Mouse (Mus musculus) forebrain, postnatal 0 days (tissue): ENCODE measurements around the gene Crnkl1. TPM values are rescaled to one million over a fixed set of nuclear protein-coding genes. Genes with fewer than 3 reads are reported as not detected.
"Not testable (repeated sequence)": the region's sequence is repeated elsewhere in the genome, so short reads cannot be mapped to it uniquely, and the experiment has no call there.

Experiments
- ATAC-seq: fragments of 200-750 bp; cut with Nextera tagmentation; 2 replicates; pipeline ENCODE4 v1.8.0; 2017; ENCODE audit warnings: mild to moderate bottlenecking, moderate library complexity
- DNase-seq: peaks from one replicate; pipeline ENCODE4 v3.0.0-alpha.2; 2015
- H3K27ac ChIP-seq: fragments of 300-500 bp; sonication (generic); 2 replicates; pipeline ENCODE4 v1.5.1; 2014; ENCODE audit warnings: low read depth, mild to moderate bottlenecking, antibody characterized with exemption, low read length, moderate library complexity, mixed read lengths
- H3K27me3 ChIP-seq: fragments of 300-500 bp; sonication (generic); 2 replicates; pipeline ENCODE4 v1.6.1; 2014; ENCODE audit warnings: mild to moderate bottlenecking, low read length, mixed read lengths; ENCODE audit not compliant: insufficient read depth
- H3K36me3 ChIP-seq: fragments of 300-500 bp; sonication (generic); 2 replicates; pipeline ENCODE4 v1.6.1; 2014; ENCODE audit warnings: mild to moderate bottlenecking, moderate library complexity; ENCODE audit not compliant: insufficient read depth
- H3K4me1 ChIP-seq: fragments of 300-500 bp; sonication (generic); 2 replicates; pipeline ENCODE4 v1.6.1; 2014; ENCODE audit warnings: antibody characterized with exemption; ENCODE audit not compliant: insufficient read depth
- H3K4me2 ChIP-seq: fragments of 300-500 bp; sonication (generic); 2 replicates; pipeline ENCODE4 v1.6.1; 2014; ENCODE audit warnings: low read depth, mild to moderate bottlenecking, moderate library complexity
- H3K4me3 ChIP-seq: fragments of 300-500 bp; sonication (generic); 2 replicates; pipeline ENCODE4 v1.5.1; 2014; ENCODE audit warnings: low read depth, low read length, mixed read lengths
- H3K9ac ChIP-seq: fragments of 300-500 bp; sonication (generic); 2 replicates; pipeline ENCODE4 v1.6.1; 2014; ENCODE audit warnings: mild to moderate bottlenecking
- H3K9me3 ChIP-seq: fragments of 300-500 bp; sonication (generic); 2 replicates; pipeline ENCODE4 v1.6.1; 2016; ENCODE audit warnings: low read length
- CTCF ChIP-seq: sonication (generic); IDR thresholded peaks from 2 replicates; pipeline ENCODE4 v1.5.1; 2016; ENCODE audit warnings: antibody characterized with exemption, control low read depth, low read depth
- WGBS: fragments of 180-500 bp; shearing (Covaris S2); extraction: QIAGEN DNeasy Blood & Tissue Kit; methylation state at CpG from one replicate; pipeline ENCODE4 v1.1.7; 2014; 5-methylcytosine and 5-hydroxymethylcytosine counted together
- polyA plus RNA-seq: library from polyadenylated mRNA; unstranded; fragments of >200 nt; fragmentation: Nextera tagmentation; extraction: Ambion mirVana; gene quantifications from 2 replicates; pipeline ENCODE4 v1.2.1, GENCODE M21; 2015
- total RNA-seq: library from RNA; depleted of rRNA; stranded (reverse); fragments of >200 nt; gene quantifications from 2 replicates; pipeline ENCODE4 v1.2.3, GENCODE M21; 2014

Gene Crnkl1
- total and polyA plus RNA-seq, 2 experiments from 2014 or later = 15.5 to 24.5 TPM

GRCm38 (mm10) chr2:145936975-145937374 lies 2.2 kb upstream of the Crnkl1 start:
- peaks cover 7% of the 10 kb centered on the region; the same call in 1 of the 2 replicates for H3K4me1 ChIP-seq
- no peak for ATAC-seq
- 91% methylated on average over 8 of the region's 8 CpGs for WGBS
- TF ChIP-seq CTCF = no peak
- H3K4me2 ChIP-seq = no peak overlapping the region
- no peak overlapping the region for H3K9ac ChIP-seq
- no peak overlapping the region for H3K27ac ChIP-seq
- H3K36me3 ChIP-seq = 0 out of 2 replicates have a peak, but pooled peaks cover 6% of the 10 kb centered on the region
- H3K27me3 ChIP-seq = no peaks in the 10 kb centered on the region; the same call in 1 of the 2 replicates
- no peak overlapping the region for H3K4me3 ChIP-seq
- H3K9me3 ChIP-seq = no peaks in the 10 kb centered on the region
- DNase-seq = no peak

DNA sequence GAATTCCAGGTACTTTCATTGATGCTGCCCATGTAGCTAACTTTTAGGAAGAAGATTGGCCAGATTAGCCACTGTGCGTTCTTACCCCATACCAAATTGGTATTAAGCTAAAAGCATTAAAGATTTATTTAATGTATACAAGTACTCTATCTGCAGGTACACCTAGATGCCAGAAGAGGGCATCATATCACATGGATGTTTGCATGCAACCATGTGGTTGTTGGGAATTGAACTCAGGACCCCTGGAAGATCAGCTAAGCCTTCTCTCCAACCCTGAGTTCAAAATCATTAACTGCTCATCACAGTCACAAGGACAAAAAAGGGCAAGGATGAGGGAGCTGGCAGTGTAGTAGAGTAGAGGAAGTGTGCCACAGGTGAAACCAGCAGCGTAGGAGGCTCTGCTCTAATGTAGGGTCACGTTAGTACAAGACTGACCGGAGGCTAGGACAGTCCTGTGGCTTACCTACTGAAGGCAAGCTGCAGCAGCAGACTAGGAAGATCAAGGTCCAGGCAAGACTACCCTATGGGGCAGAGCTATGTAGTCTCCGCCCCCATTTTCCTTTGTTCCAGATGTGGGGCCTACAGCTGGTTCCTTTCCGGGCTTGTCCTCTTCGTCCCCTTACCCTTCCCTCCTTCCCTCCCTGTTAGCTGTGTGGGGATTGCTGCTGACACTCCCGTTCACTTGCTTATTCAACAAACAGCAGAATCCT lies 13.7 kb downstream of the Crnkl1 start:
- H3K9me3 ChIP-seq = no peaks in the 10 kb centered on the region
- H3K9ac ChIP-seq = no peak overlapping the region
- H3K4me1 ChIP-seq = no peaks in the 10 kb centered on the region
- ATAC-seq (no peak), DNase-seq (no peak)
- H3K4me2 ChIP-seq = no peak overlapping the region
- peak; percentile 50 for TF ChIP-seq CTCF
- 92% methylated on average over 8 of the region's 8 CpGs for WGBS
- H3K27me3 ChIP-seq = no peaks in the 10 kb centered on the region
- H3K36me3 ChIP-seq = peaks cover 65% of the 10 kb centered on the region
- no peak overlapping the region for H3K4me3 ChIP-seq
- no peak overlapping the region for H3K27ac ChIP-seq

DNA sequence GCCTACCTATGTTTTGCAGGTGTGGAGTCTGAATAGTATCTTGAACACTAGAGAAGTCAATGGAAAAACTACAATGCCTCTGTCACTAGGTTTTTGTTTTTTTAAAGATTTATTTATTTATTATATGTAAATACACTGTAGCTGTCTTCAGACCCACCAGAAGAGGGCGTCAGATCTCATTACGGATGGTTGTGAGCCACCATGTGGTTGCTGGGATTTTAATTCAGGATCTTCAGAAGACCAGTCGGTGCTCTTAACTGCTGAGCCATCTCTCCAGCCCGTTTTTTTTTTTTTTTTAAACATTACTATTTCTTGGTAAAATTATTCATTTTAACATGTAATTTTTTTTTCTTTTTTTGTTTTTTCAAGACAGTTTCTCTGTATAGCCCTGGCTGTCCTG lies 28.9 kb downstream of the Crnkl1 start:
- ATAC-seq, H3K9ac ChIP-seq, H3K27me3 ChIP-seq, H3K4me2 ChIP-seq, H3K9me3 ChIP-seq, H3K27ac ChIP-seq, DNase-seq, H3K4me1 ChIP-seq, H3K4me3 ChIP-seq: not testable (repeated sequence)
- WGBS = 41% methylated on average over 4 of the region's 4 CpGs
- H3K36me3 ChIP-seq = peaks cover 22% of the 10 kb centered on the region
- TF ChIP-seq CTCF = peak; percentile 35

- no peak overlapping the region for H3K4me2 ChIP-seq
Observed at GRCm38 (mm10) chr2:145905156-145905555, 29.7 kb downstream of the Crnkl1 start.

DNA sequence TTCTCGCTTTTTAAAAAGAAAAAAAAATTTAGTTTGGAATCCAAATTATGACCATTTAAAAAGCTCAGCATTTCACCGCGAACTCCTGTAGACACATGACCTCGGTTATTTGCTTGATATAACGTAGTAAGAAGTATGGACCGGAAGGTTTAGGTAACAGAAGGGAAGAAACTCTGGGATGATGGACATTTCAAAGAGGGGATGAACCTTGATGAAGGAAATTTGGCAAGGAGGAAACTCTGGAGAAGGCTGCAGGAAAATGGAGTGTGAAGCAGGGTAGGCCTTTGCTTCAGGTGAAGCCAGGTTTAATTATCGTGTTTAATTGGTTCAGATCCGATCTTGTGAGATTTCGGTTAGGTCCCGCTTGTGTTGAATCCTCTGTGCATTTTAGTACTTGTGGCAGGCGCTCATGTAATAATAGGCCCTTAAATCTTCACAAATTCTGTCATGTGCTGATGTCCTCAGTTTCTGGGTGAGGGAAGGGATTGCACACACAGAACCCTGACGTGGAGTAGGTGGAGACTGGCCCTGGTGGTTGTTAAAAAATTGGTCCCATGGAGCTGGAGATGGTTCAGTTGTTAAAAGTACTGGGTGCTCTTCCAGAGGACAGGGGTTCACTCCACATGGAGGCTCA lies 30.7 kb downstream of the Crnkl1 start:
- Histone ChIP-seq H3K9ac (peak overlapping the region; percentile 91), H3K27ac (no peak overlapping the region), H3K4me2 (peak overlapping the region; percentile 56), H3K36me3 (peaks cover 11% of the 10 kb centered on the region; the same call in 1 of the 2 replicates), H3K9me3 (no peaks in the 10 kb centered on the region), H3K4me1 (peaks cover 8% of the 10 kb centered on the region; the same call in 1 of the 2 replicates), H3K27me3 (no peaks in the 10 kb centered on the region), H3K4me3 (peak overlapping the region; percentile 86)
- no peak for DNase-seq
- TF ChIP-seq CTCF = no peak
- ATAC-seq = no peak
- WGBS = 28% methylated on average over 12 of the region's 12 CpGs

More at GRCm38 (mm10) chr2:145905156-145905555, 29.7 kb downstream of the Crnkl1 start:
- peaks cover 16% of the 10 kb centered on the region for H3K36me3 ChIP-seq
- H3K4me3 ChIP-seq = no peak overlapping the region
- 79% methylated on average over 6 of the region's 6 CpGs for WGBS
- H3K4me1 ChIP-seq = peaks cover 8% of the 10 kb centered on the region; the same call in 1 of the 2 replicates
- H3K27me3 ChIP-seq = no peaks in the 10 kb centered on the region
- DNase-seq (no peak), ATAC-seq (no peak)
- no peak for TF ChIP-seq CTCF
- no peak overlapping the region for H3K9ac ChIP-seq
- no peaks in the 10 kb centered on the region for H3K9me3 ChIP-seq
- no peak overlapping the region for H3K27ac ChIP-seq

- peaks cover 8% of the 10 kb centered on the region; the same call in 1 of the 2 replicates for H3K4me1 ChIP-seq
- peak; percentile 93 for DNase-seq
- peak overlapping the region; percentile 78 for H3K27ac ChIP-seq
- ATAC-seq = peak; percentile 99
- no peaks in the 10 kb centered on the region for H3K9me3 ChIP-seq
- H3K9ac ChIP-seq = peak overlapping the region; percentile 91
- peak; percentile 84 for TF ChIP-seq CTCF
- peaks cover 4% of the 10 kb centered on the region; the same call in 1 of the 2 replicates for H3K36me3 ChIP-seq
- H3K4me2 ChIP-seq = peak overlapping the region; percentile 56
- peak overlapping the region; percentile 86 for H3K4me3 ChIP-seq
- H3K27me3 ChIP-seq = no peaks in the 10 kb centered on the region
- WGBS = 2% methylated on average over 68 of the region's 68 CpGs
Observed at GRCm38 (mm10) chr2:145903061-145903901, 31.5 kb downstream of the Crnkl1 start.
